Mouse (Mus musculus): Measurements from ENCODE around the gene Hhipl1. TPM values are rescaled to one million over a fixed set of nuclear protein-coding genes. Genes with fewer than 3 reads are reported as not detected.
A peak's percentile ranks its signal among the peaks of the same experiment; 100 is the strongest.

The Hhipl1 gene
- 0.55 and 0.69 TPM in 2 replicates for polyA plus RNA-seq (2015; fragmentation: Nextera tagmentation; extraction: Ambion mirVana)

GRCm38 (mm10) chr12:108305812-108306794, at the start of gene Hhipl1:
TSS of gene Hhipl1 (plus strand) at chr12:108306270.
- peak; percentile 80 for ATAC-seq
- 3% methylated on average over 66 of the region's 67 CpGs for WGBS
- H3K27ac ChIP-seq, result no peak within 1 kb of the TSS
- peaks cover 6% of the 10 kb centered on the region for H3K4me1 ChIP-seq (replicated peaks)
- H3K36me3 ChIP-seq, result no peaks in the 10 kb centered on the region
- H3K9me3 ChIP-seq, result no peaks in the 10 kb centered on the region
- peaks cover 11% of the 10 kb centered on the region; the same call in 1 of the 2 replicates for H3K27me3 ChIP-seq (replicated peaks)
- H3K9ac ChIP-seq, result peak within 1 kb of the TSS; percentile 70
- peak within 1 kb of the TSS; percentile 94 for H3K4me2 ChIP-seq (replicated peaks)
- peak within 1 kb of the TSS; percentile 52 for H3K4me3 ChIP-seq (replicated peaks)

DNA sequence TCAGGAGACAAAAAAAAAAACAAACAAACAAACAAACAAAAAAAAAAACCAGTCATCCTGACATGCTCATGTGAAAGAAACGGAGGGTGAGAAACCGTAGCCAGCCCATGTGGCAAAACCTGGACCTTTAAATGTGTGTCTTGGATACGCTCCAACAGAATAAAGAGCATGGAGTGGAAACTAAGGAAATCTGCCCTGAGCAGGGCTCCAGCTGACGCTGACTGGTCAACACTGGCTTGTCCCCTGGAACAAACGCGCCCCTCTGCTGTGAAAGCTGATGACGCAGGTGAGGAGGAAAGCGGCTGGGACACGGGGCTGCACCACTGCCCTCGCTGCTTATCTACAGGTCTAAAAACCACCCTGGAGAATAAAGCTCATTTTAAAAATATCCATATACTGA, 49.3 kb upstream of the Hhipl1 start:
- WGBS, result 67% methylated on average over 10 of the region's 10 CpGs
- no peaks in the 10 kb centered on the region for H3K27me3 ChIP-seq (replicated peaks)
- no peak overlapping the region for H3K4me2 ChIP-seq (replicated peaks)
- no peak overlapping the region for H3K27ac ChIP-seq
- no peak overlapping the region for H3K4me3 ChIP-seq (replicated peaks)
- H3K4me1 ChIP-seq (replicated peaks), result peaks cover 46% of the 10 kb centered on the region
- H3K9me3 ChIP-seq, result no peaks in the 10 kb centered on the region
- no peak overlapping the region for H3K9ac ChIP-seq
- H3K36me3 ChIP-seq, result no peaks in the 10 kb centered on the region
- ATAC-seq, result no peak

DNA sequence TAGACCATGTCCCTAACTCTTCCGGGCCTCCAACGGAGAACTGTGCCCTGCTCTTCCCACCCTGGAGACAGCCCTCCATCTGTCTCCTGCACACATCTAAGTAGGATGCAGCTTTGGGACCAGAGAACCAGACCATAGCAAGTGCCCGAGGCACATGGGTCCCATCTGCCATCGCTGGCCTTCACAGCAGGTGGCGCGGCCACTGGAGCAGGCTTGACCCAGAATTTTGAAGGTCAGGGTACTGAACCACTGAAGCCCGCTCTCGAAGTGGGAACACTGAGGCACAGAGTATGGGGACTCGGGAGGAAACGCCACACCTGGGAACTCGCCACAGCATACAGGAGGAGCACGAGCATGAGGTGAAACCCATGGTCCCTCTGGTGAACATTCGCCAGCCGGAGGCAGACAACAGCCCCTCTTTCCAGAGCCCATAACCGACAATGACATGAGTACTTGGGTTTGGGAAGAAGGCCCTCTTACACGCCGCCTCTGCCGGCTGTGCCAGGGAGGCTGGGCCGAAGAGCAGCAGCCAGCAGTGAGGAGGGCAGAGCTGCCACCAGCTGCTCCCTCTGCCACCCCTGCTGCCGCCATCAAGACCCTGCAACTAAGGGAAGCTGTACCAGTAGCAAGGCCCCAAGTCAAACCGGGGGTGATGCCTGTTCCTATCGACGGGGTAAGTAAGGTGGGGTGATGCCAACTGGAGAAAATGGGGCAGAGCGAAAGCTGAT, 46.6 kb upstream of the Hhipl1 start:
- no peaks in the 10 kb centered on the region for H3K9me3 ChIP-seq
- no peak for ATAC-seq
- H3K36me3 ChIP-seq, result no peaks in the 10 kb centered on the region
- no peak overlapping the region for H3K4me2 ChIP-seq (replicated peaks)
- H3K4me1 ChIP-seq (replicated peaks), result peaks cover 37% of the 10 kb centered on the region
- no peaks in the 10 kb centered on the region for H3K27me3 ChIP-seq (replicated peaks)
- H3K9ac ChIP-seq, result no peak overlapping the region
- no peak overlapping the region for H3K27ac ChIP-seq
- 88% methylated on average over 24 of the region's 24 CpGs for WGBS
- no peak overlapping the region for H3K4me3 ChIP-seq (replicated peaks)

GRCm38 (mm10) chr12:108260950-108261349, 45.1 kb upstream of the Hhipl1 start:
- Histone ChIP-seq H3K9ac (no peak overlapping the region), H3K36me3 (no peaks in the 10 kb centered on the region), H3K27me3 (replicated peaks) (no peaks in the 10 kb centered on the region), H3K4me1 (replicated peaks) (peaks cover 44% of the 10 kb centered on the region), H3K4me2 (replicated peaks) (no peak overlapping the region), H3K9me3 (no peaks in the 10 kb centered on the region), H3K27ac (no peak overlapping the region), H3K4me3 (replicated peaks) (no peak overlapping the region)
- 89% methylated on average over 12 of the region's 12 CpGs for WGBS
- no peak for ATAC-seq

- H3K4me2 ChIP-seq (replicated peaks), result 0 out of 2 replicates have a peak overlapping the region, but pooled peaks have one; percentile 40
- 0 out of 2 replicates have a peak overlapping the region, but pooled peaks have one; percentile 54 for H3K27ac ChIP-seq
- H3K4me1 ChIP-seq (replicated peaks), result peaks cover 62% of the 10 kb centered on the region
- peak; percentile 35 for ATAC-seq
- H3K4me3 ChIP-seq (replicated peaks), result no peak overlapping the region
- H3K36me3 ChIP-seq, result no peaks in the 10 kb centered on the region
- no peak overlapping the region for H3K9ac ChIP-seq
- H3K9me3 ChIP-seq, result no peaks in the 10 kb centered on the region
- H3K27me3 ChIP-seq (replicated peaks), result no peaks in the 10 kb centered on the region
- WGBS, result 56% methylated on average over 7 of the region's 7 CpGs
These were observed 41.2 kb upstream of the Hhipl1 start for GRCm38 (mm10) chr12:108264918-108265317.

DNA sequence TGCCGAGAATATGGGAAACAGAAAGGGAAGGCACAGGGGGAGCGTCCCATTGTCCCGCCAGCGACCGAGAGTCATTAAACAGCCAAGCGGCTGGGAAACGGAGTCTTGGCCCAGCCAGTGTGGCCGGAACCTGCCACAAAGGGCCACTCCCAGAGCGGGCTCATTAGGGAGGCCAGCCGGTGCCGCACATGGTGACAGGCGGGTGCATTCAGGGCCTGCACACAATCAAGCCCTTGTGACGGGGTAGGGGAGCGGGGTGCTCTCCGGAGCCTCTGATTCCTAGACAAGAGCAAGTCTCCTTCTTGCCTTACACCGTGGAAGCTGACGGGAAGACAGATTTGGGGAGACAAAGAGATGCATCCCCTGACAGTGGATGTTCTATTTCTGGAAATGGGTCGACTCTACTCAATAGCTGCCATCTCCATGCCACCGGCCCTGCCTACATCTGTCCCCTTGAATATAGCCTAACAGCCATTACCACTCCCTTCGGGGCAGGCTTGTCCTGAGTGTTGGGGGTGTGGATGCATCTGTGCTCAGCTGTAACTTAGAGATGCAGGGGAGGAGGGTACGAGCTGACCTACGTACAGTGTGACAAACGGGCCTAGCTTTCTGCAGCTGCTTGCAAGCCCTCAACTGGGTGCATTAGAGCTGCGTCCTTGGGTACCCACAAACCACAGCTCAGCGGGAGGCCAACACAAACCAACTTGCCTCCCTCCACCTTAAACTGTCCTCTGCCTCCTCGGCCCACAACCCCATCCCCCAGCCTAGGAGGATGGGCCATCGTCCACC, 40.0 kb upstream of the Hhipl1 start:
- H3K27me3 ChIP-seq (replicated peaks), result no peaks in the 10 kb centered on the region
- H3K9ac ChIP-seq, result peak overlapping the region; percentile 20; the same call in 1 of the 2 replicates
- H3K4me3 ChIP-seq (replicated peaks), result no peak overlapping the region
- no peaks in the 10 kb centered on the region for H3K36me3 ChIP-seq
- WGBS, result 33% methylated on average over 27 of the region's 27 CpGs
- peak; percentile 45; the same call in 1 of the 2 replicates for ATAC-seq
- H3K4me2 ChIP-seq (replicated peaks), result peak overlapping the region; percentile 40
- H3K9me3 ChIP-seq, result no peaks in the 10 kb centered on the region
- peaks cover 68% of the 10 kb centered on the region for H3K4me1 ChIP-seq (replicated peaks)
- H3K27ac ChIP-seq, result peak overlapping the region; percentile 54

DNA sequence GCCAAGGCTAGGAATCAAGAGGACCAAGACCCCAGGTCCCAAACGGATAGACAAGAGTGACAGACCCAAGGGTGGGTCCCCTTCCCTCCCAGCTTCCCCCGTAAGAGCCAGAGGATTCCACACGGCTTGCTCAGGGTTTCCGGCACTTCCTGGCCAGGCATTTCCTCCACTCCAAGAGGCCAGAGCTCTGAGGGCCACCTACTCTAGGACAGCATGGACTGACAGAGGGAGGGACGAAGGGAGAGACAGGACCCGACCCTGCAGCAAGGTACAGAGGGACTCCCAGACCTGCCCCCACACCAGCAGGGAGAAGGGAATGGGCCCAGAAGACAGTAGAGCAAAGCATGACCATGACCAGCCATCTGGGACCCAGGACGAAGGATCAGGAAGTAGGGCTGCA, 38.4 kb upstream of the Hhipl1 start:
- no peak for ATAC-seq
- WGBS, result 73% methylated on average over 7 of the region's 7 CpGs

DNA sequence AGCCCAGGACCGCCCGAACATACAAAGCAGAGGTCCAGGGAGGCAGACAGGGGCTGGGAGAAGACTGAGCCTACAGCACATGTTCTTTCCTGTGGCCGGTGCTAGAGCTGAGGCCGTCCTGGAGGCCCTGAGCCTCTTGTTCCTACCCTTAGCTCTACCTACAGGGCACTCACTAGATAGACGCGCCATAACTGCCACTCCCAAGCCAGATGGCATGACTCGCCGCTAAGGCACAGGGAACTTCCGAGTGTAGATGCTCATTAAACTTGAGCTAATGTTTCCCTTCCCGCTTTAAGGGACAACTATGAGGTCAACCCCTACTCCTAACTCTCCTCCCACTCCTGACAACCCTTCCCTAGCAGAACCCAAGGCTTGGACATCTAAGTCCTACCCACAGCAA, 37.1 kb upstream of the Hhipl1 start:
- Histone ChIP-seq H3K9ac (no peak overlapping the region), H3K27me3 (replicated peaks) (no peaks in the 10 kb centered on the region), H3K36me3 (no peaks in the 10 kb centered on the region), H3K4me2 (replicated peaks) (no peak overlapping the region; the same call in 1 of the 2 replicates), H3K9me3 (no peaks in the 10 kb centered on the region), H3K27ac (peak overlapping the region; percentile 36; the same call in 1 of the 2 replicates), H3K4me3 (replicated peaks) (no peak overlapping the region), H3K4me1 (replicated peaks) (peaks cover 84% of the 10 kb centered on the region)
- no peak for ATAC-seq
- WGBS, result 76% methylated on average over 10 of the region's 10 CpGs

More for the DNA sequence above, 38.4 kb upstream of the Hhipl1 start:
- Histone ChIP-seq H3K4me3 (replicated peaks) (no peak overlapping the region), H3K36me3 (no peaks in the 10 kb centered on the region), H3K9me3 (no peaks in the 10 kb centered on the region), H3K9ac (no peak overlapping the region), H3K27ac (peak overlapping the region; percentile 51), H3K27me3 (replicated peaks) (no peaks in the 10 kb centered on the region), H3K4me1 (replicated peaks) (peaks cover 79% of the 10 kb centered on the region), H3K4me2 (replicated peaks) (no peak overlapping the region; the same call in 1 of the 2 replicates)

DNA sequence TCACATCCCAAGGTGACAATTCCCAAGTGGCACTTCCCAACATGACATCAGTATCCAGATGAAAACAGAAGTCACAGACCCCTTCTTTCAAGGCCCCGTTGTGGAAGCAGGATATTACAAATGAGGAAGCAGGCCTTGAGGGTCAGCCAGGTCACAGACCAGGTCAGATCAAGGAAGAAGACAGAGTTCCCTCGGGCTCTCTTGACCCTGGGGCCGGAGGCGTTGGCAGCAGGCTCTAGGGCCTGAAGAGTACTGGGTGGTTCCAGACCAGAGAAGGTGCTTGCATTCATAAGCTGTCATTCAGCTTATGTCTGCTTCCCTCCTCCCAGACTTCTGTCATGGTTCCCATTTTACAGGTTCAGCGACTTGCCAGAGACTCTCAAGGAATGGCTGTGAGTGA, 36.4 kb upstream of the Hhipl1 start:
- Histone ChIP-seq H3K27ac (no peak overlapping the region), H3K27me3 (replicated peaks) (no peaks in the 10 kb centered on the region), H3K9ac (no peak overlapping the region), H3K4me1 (replicated peaks) (peaks cover 80% of the 10 kb centered on the region), H3K4me2 (replicated peaks) (no peak overlapping the region), H3K9me3 (no peaks in the 10 kb centered on the region), H3K36me3 (no peaks in the 10 kb centered on the region), H3K4me3 (replicated peaks) (no peak overlapping the region)
- WGBS, result 67% methylated on average over 5 of the region's 5 CpGs
- no peak for ATAC-seq

DNA sequence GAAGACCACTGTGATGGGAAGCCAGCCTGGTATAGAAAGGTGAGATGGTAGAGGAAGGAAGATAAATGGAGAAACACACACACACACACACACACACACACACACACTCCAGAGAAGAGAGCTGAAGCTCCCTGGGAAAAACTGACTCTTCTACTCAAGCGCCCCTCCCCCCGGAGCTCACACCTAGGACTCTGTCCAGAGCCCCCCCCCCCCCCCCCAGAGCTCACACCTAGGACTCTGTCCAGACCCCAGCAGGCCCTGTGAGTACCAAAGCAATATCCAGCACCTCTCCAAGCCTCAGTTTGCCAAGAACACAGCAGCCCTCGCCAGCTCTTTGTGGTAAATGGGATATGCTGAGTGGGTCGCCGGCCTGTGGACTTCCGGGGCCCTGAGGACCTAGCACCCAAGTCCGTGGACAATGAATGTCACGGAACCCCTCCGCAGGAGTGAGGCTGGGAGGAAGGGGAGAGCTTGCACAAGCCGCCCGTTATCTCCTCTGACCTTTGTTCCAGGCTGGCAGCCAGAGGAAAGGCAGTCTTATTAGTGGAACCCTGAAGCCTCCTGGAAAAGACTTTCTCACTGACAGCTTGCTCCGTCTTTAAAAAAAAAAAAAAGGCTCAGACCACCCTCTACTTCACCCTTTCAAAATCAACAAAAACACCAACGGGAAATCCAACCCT, 35.7 kb upstream of the Hhipl1 start:
- Histone ChIP-seq H3K4me3 (replicated peaks) (no peak overlapping the region), H3K27me3 (replicated peaks) (no peaks in the 10 kb centered on the region), H3K27ac (peak overlapping the region; percentile 34; the same call in 1 of the 2 replicates), H3K4me1 (replicated peaks) (peaks cover 75% of the 10 kb centered on the region), H3K9ac (no peak overlapping the region), H3K4me2 (replicated peaks) (peak overlapping the region; percentile 96), H3K9me3 (no peaks in the 10 kb centered on the region), H3K36me3 (no peaks in the 10 kb centered on the region)
- WGBS, result 45% methylated on average over 12 of the region's 13 CpGs
- ATAC-seq, result no peak
